Mouse (Mus musculus) CH12.LX (cell line): ENCODE results near the gene Rpia.

Experiments used
- ETS1 ChIP-seq: conservative IDR thresholded peaks from 2 replicates; pipeline ENCODE4 v1.6.1; 2012; ENCODE audit warnings: low read depth, mild to moderate bottlenecking, inconsistent platforms, low read length, improper control_type of control experiment, moderate library complexity
- HCFC1 ChIP-seq: IDR thresholded peaks from 2 replicates; pipeline ENCODE4 v1.6.1; 2012; ENCODE audit warnings: low read depth, mild to moderate bottlenecking, inconsistent platforms, low read length, improper control_type of control experiment
- MXI1 ChIP-seq: IDR thresholded peaks from 2 replicates; pipeline ENCODE4 v1.6.1; 2011; ENCODE audit warnings: mild to moderate bottlenecking, low read depth, low read length, improper control_type of control experiment
- POLR2A ChIP-seq: IDR thresholded peaks from 2 replicates; pipeline ENCODE4 v1.6.1; 2011; ENCODE audit warnings: low read depth, mild to moderate bottlenecking, improper control_type of control experiment, low read length

DNA sequence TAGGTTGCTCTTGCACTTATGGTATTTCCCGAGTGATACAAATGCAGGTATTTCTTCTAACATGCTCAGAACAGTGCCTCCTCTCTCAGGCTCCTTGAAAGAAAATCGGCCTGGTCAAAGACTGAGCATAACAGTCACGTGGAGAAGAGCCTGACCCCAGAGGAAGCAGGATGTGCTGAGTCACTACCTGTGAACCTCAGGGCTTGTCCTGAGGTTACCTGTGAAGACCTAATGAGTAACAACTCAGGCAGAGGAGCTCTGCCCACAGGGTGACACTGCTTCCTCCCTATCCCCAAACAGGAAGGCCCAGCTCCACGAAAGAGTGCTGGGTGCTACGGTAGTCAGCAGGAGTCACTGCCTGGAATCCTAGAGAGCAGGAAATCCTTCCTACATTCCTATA lies 18.3 kb downstream of the Rpia start:
- TF ChIP-seq POLR2A = no peak
- TF ChIP-seq ETS1 = no peak
- no peak for TF ChIP-seq MXI1
- TF ChIP-seq HCFC1 = no peak
